Mouse (Mus musculus) brain, embryonic 14.5 days (tissue): ENCODE data around the gene Nfia.

Experiments used
- CTCF ChIP-seq: fragments of 200-500 bp; IDR thresholded peaks from 2 replicates; pipeline ENCODE4 v1.5.1; 2012; ENCODE audit warnings: inconsistent platforms, mild to moderate bottlenecking, moderate library complexity, borderline replicate concordance; ENCODE audit not compliant: insufficient read depth, insufficient read length; ENCODE audit errors: extremely low read depth
- POLR2A ChIP-seq: fragments of 200-500 bp; IDR thresholded peaks from 2 replicates; pipeline ENCODE4 v1.6.1; 2012; ENCODE audit warnings: mild to moderate bottlenecking, inconsistent platforms, borderline replicate concordance; ENCODE audit not compliant: poor library complexity, insufficient read depth, insufficient read length, severe bottlenecking; ENCODE audit errors: extremely low read depth

DNA sequence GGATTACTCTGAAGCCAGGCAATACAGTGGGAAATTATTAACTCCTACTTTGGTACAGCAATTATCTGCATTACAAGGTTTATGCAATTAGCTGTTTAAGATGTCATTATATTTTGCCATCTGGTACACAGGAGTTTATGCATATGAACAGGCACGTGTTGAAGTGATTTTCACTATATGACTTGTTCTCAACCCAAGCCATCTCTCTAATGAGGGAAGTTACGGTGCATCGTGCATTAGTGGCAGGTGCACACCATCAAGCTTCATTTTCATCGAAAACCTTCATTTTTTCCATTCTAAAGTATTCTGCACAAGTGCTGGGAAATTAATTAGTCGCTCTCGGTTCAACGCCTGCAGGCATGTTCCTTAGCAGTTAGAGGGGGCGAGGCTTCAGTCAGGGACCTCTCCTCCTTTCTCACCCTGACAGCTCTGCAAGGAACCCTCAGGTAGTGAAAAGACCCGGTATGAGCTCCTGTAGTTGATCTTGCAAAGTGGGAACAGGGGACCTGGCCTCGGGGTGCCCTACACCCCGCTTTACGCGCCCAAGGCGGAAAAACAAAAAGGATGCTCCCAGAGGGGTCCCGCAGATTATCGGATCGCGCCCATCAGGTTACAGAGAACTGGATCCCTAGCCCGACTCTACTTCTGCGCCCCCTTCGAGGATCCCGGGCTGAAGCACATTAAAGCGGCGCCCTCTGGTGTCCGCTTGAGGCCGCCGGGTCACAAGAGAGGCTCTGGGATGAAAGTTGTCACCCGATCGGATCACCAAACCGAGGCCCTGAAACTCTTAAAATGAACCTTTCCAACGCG, 27.0 kb upstream of the Nfia start:
- TF ChIP-seq CTCF (peak; percentile 85), POLR2A (no peak)
